Mouse (Mus musculus): ENCODE results near the gene Cmc4.
A peak's percentile ranks its signal among the peaks of the same experiment; 100 is the strongest.

Cmc4 gene

GRCm38 (mm10) chrX:75415936-75416785, at the start of gene Cmc4, which contains the start of the genes Mtcp1 and Brcc3:
TSS of gene Cmc4 (minus strand) at chrX:75416584.
TSS of gene Mtcp1 (minus strand) at chrX:75416588.
TSS of gene Brcc3 (plus strand) at chrX:75416628.
- peak; percentile 86 for DNase-seq (ENCODE audit: low spot score)

GRCm38 (mm10) chrX:75454597-75454996, 38.2 kb upstream of the Cmc4 start:
- DNase-seq (ENCODE audit: low spot score) = no peak

GRCm38 (mm10) chrX:75409711-75410110, 6.7 kb downstream of the Cmc4 start:
- no peak for DNase-seq (ENCODE audit: low spot score)

GRCm38 (mm10) chrX:75403350-75403749, 13.0 kb downstream of the Cmc4 start:
- DNase-seq (ENCODE audit: low spot score) = no peak

- no peak for DNase-seq (ENCODE audit: low spot score)
Observed at GRCm38 (mm10) chrX:75402668-75403067, 13.7 kb downstream of the Cmc4 start.

GRCm38 (mm10) chrX:75399471-75399870, 16.9 kb downstream of the Cmc4 start:
- no peak for DNase-seq (ENCODE audit: low spot score)

- DNase-seq (ENCODE audit: low spot score) = peak; percentile 78
Observed at GRCm38 (mm10) chrX:75382195-75382771, 34.1 kb downstream of the Cmc4 start, which contains the start of the genes Fundc2 and F8. TSS of gene Fundc2 (plus strand) at chrX:75382399. TSS of gene F8 (minus strand) at chrX:75382615.

- peak; percentile 9 for DNase-seq (ENCODE audit: low spot score)
Observed at GRCm38 (mm10) chrX:75381699-75382098, 34.7 kb downstream of the Cmc4 start.

GRCm38 (mm10) chrX:75381176-75381575, 35.2 kb downstream of the Cmc4 start:
- no peak for DNase-seq (ENCODE audit: low spot score)

GRCm38 (mm10) chrX:75376815-75377214, 39.6 kb downstream of the Cmc4 start:
- DNase-seq (ENCODE audit: low spot score) = no peak

GRCm38 (mm10) chrX:75372666-75373425, 43.5 kb downstream of the Cmc4 start:
- no peak for DNase-seq (ENCODE audit: low spot score)

GRCm38 (mm10) chrX:75370197-75370596, 46.2 kb downstream of the Cmc4 start:
- DNase-seq (ENCODE audit: low spot score) = peak; percentile 6

All from MN1 (cell line).